Mouse (Mus musculus) lung, postnatal 0 days (tissue): ENCODE measurements around the gene Wfdc3. TPM values are rescaled to one million over a fixed set of nuclear protein-coding genes. Genes with fewer than 3 reads are reported as not detected.

Source experiments
- ATAC-seq: fragments of 200-750 bp; cut with Nextera tagmentation; 2 replicates; pipeline ENCODE4 v1.8.0; 2017; ENCODE audit warnings: moderate library complexity
- DNase-seq: peaks from one replicate; pipeline ENCODE4 v3.0.0-alpha.2; 2016; ENCODE audit warnings: low spot score
- H3K27ac ChIP-seq: fragments of 300-500 bp; sonication (generic); 2 replicates; pipeline ENCODE4 v1.5.1; 2014; ENCODE audit warnings: antibody characterized with exemption, mild to moderate bottlenecking, low read length, mixed read lengths
- H3K27me3 ChIP-seq: fragments of 300-500 bp; sonication (generic); replicated peaks from 2 replicates; pipeline ENCODE4 v1.6.1; 2014; ENCODE audit warnings: low read length, mixed read lengths; ENCODE audit not compliant: insufficient read depth
- H3K36me3 ChIP-seq: fragments of 300-500 bp; sonication (generic); 2 replicates; pipeline ENCODE4 v1.6.1; 2014; ENCODE audit warnings: low read length, mixed read lengths; ENCODE audit not compliant: insufficient read depth
- H3K4me1 ChIP-seq: fragments of 300-500 bp; sonication (generic); 2 replicates; pipeline ENCODE4 v1.6.1; 2014; ENCODE audit warnings: antibody characterized with exemption, low read depth, low read length, mixed read lengths; ENCODE audit not compliant: insufficient read depth
- H3K4me2 ChIP-seq: fragments of 300-500 bp; sonication (generic); replicated peaks from 2 replicates; pipeline ENCODE4 v1.6.1; 2014; ENCODE audit warnings: low read depth, mild to moderate bottlenecking, low read length, moderate library complexity, mixed read lengths
- H3K4me3 ChIP-seq: fragments of 300-500 bp; sonication (generic); 2 replicates; pipeline ENCODE4 v1.5.1; 2014; ENCODE audit warnings: low read depth, low read length
- H3K9ac ChIP-seq: fragments of 300-500 bp; sonication (generic); replicated peaks from 2 replicates; pipeline ENCODE4 v1.6.1; 2014; ENCODE audit warnings: low read depth, mild to moderate bottlenecking
- H3K9me3 ChIP-seq: fragments of 300-500 bp; sonication (generic); 2 replicates; pipeline ENCODE4 v1.6.1; 2016; ENCODE audit warnings: low read length, mixed read lengths
- CTCF ChIP-seq: IDR thresholded peaks from 2 replicates; pipeline ENCODE4 v1.5.1; 2016; ENCODE audit warnings: antibody characterized with exemption, mild to moderate bottlenecking
- EP300 ChIP-seq: IDR thresholded peaks from 2 replicates; pipeline ENCODE4 v1.6.1; 2016; ENCODE audit warnings: antibody characterized with exemption, mild to moderate bottlenecking, control low read depth
- WGBS: fragments of 180-500 bp; shearing (Covaris S2); extraction: QIAGEN DNeasy Blood & Tissue Kit; methylation state at CpG from one replicate; pipeline ENCODE4 v1.1.7; 2014; 5-methylcytosine and 5-hydroxymethylcytosine counted together
- polyA plus RNA-seq: library from polyadenylated mRNA; unstranded; fragments of >200 nt; fragmentation: Nextera tagmentation; extraction: Ambion mirVana; gene quantifications from 2 replicates; pipeline ENCODE4 v1.2.1, GENCODE M21; 2015

Gene Wfdc3
- polyA plus RNA-seq, 1 experiment from 2014 or later = 6.4 TPM

GRCm38 (mm10) chr2:164761502-164761901, 15.8 kb upstream of the Wfdc3 start:
- H3K36me3 ChIP-seq = peaks cover 28% of the 10 kb centered on the region
- WGBS = 85% methylated on average over 2 of the region's 2 CpGs
- no peaks in the 10 kb centered on the region for H3K4me1 ChIP-seq
- no peak overlapping the region for H3K27ac ChIP-seq
- no peak overlapping the region for H3K9ac ChIP-seq
- DNase-seq (no peak), ATAC-seq (no peak)
- H3K4me2 ChIP-seq = no peak overlapping the region
- no peak for TF ChIP-seq CTCF
- TF ChIP-seq EP300 = no peak
- H3K9me3 ChIP-seq = no peaks in the 10 kb centered on the region
- H3K27me3 ChIP-seq = no peaks in the 10 kb centered on the region
- H3K4me3 ChIP-seq = no peak overlapping the region

DNA sequence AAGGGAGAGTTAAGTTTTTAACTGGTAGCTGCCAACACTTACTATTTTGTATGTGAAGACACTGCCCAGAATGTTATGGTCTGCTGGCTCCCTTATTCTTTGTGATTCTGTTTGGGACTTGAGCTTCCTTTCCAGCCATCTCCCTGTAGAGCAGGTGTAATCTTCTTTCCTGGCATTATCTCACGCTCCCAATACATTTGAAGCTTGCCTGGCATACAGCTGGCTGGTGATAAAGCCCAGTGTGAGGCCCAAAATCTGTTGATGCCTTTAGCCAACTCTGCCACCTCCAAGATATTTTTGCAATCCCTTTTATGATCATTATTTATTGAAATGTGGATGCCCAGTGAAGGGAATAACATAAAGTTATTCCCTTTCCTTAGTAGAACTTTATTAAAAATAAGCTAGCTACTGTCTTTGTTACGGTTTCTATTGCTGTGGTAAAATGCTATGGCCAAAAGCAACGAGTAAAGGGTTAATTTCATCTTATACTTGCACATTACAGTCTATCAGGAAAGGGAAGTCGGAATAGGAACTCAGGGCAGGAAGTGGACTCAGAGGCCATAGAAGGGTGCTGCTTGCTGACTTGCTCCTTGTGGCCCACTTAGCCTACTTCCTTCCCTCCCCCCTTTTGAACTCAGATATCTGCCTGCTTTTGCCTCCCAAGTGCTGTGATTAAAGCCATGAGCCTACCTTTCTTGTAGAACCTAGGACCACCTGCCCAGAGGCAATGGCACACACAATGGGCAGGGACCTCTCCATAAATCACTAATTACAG, 14.5 kb upstream of the Wfdc3 start:
- Histone ChIP-seq H3K4me3 (no peak overlapping the region), H3K4me2 (no peak overlapping the region), H3K9me3 (no peaks in the 10 kb centered on the region), H3K4me1 (no peaks in the 10 kb centered on the region), H3K9ac (no peak overlapping the region), H3K27ac (no peak overlapping the region), H3K27me3 (no peaks in the 10 kb centered on the region), H3K36me3 (peaks cover 36% of the 10 kb centered on the region)
- DNase-seq (no peak), ATAC-seq (no peak)
- 72% methylated on average over 4 of the region's 4 CpGs for WGBS
- TF ChIP-seq EP300 (no peak), CTCF (no peak)

DNA sequence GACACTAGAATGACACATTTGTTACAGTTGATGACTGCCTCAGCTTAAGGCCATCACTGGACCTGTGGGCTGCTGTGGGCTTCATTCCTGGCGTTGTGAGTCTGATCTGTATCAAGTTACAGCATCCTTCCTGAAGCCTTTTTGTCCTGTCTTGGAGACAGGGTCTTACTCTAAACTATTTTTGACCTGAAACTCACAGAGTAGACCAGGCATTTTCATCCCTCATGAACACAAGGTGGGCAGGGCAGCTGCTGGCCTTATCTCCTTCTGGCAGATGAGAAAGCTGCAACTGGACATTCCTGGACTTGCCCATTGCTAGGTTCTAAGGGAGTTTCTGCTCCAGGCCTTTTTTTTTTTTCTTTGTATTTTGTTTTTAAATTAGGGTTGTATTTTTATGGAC, 13.0 kb upstream of the Wfdc3 start:
- ATAC-seq (no peak), DNase-seq (no peak)
- Histone ChIP-seq H3K27me3 (no peaks in the 10 kb centered on the region), H3K4me2 (no peak overlapping the region), H3K36me3 (peaks cover 47% of the 10 kb centered on the region), H3K9ac (no peak overlapping the region), H3K9me3 (no peaks in the 10 kb centered on the region), H3K4me1 (no peaks in the 10 kb centered on the region), H3K4me3 (no peak overlapping the region), H3K27ac (no peak overlapping the region)
- no peak for TF ChIP-seq EP300
- no peak for TF ChIP-seq CTCF
- WGBS = 54% methylated on average over 1 of the region's 1 CpGs

- H3K27ac ChIP-seq = no peak overlapping the region
- ATAC-seq = no peak
- TF ChIP-seq EP300 = no peak
- TF ChIP-seq CTCF = no peak
- no peaks in the 10 kb centered on the region for H3K9me3 ChIP-seq
- no peak overlapping the region for H3K9ac ChIP-seq
- peaks cover 42% of the 10 kb centered on the region for H3K36me3 ChIP-seq
- no peak overlapping the region for H3K4me2 ChIP-seq
- 93% methylated on average over 10 of the region's 11 CpGs for WGBS
- no peaks in the 10 kb centered on the region for H3K4me1 ChIP-seq
- DNase-seq = no peak
- no peaks in the 10 kb centered on the region for H3K27me3 ChIP-seq
- H3K4me3 ChIP-seq = no peak overlapping the region
Measured at GRCm38 (mm10) chr2:164757841-164758240, 12.1 kb upstream of the Wfdc3 start.

DNA sequence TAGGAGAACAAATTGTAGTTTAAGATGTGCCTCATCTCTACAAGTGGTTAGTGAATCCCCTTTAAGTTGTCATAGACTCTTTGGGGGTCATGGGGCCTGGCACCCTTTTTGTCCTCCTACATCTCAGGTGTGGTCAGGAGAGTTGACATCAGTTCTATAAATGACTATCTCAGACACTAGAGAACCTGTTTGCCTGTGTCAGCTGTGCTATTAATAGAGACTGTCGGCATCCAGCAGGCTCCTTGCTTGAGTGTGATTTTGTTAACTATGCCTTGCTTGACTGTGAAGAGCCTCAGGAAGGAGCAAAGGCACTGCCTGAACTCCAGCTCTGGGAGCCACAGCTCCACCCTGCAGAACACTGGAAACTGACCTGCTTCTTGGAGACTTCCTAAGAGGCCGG, 9.1 kb upstream of the Wfdc3 start:
- Histone ChIP-seq H3K9me3 (no peaks in the 10 kb centered on the region), H3K4me2 (no peak overlapping the region), H3K4me3 (no peak overlapping the region), H3K27ac (no peak overlapping the region), H3K27me3 (no peaks in the 10 kb centered on the region), H3K4me1 (no peaks in the 10 kb centered on the region), H3K36me3 (peaks cover 38% of the 10 kb centered on the region), H3K9ac (no peak overlapping the region)
- DNase-seq (no peak), ATAC-seq (no peak)
- TF ChIP-seq EP300 = no peak
- no peak for TF ChIP-seq CTCF
- 69% methylated on average over 2 of the region's 2 CpGs for WGBS

- Histone ChIP-seq H3K27ac (no peak overlapping the region), H3K4me1 (no peaks in the 10 kb centered on the region), H3K36me3 (peaks cover 37% of the 10 kb centered on the region), H3K27me3 (no peaks in the 10 kb centered on the region), H3K4me3 (no peak overlapping the region), H3K9me3 (no peaks in the 10 kb centered on the region), H3K4me2 (no peak overlapping the region), H3K9ac (no peak overlapping the region)
- DNase-seq = no peak
- no peak for ATAC-seq
- WGBS = 69% methylated on average over 11 of the region's 11 CpGs
- TF ChIP-seq CTCF (no peak), EP300 (no peak)
Measured at GRCm38 (mm10) chr2:164754105-164754504, 8.4 kb upstream of the Wfdc3 start.
